Mouse (Mus musculus) neural tube, embryonic 14.5 days (tissue): ENCODE measurements around the gene Aars2. TPM values are rescaled to one million over a fixed set of nuclear protein-coding genes. Genes with fewer than 3 reads are reported as not detected.

Experiments
- ATAC-seq: fragments of 200-750 bp; cut with Nextera tagmentation; 2 replicates; pipeline ENCODE4 v1.8.0; 2017; ENCODE audit warnings: low read depth, mild to moderate bottlenecking, moderate TSS enrichment, moderate library complexity
- H3K27ac ChIP-seq: fragments of 300-500 bp; sonication (generic); 2 replicates; pipeline ENCODE4 v1.5.1; 2014; ENCODE audit warnings: low read depth, mild to moderate bottlenecking, control low read depth, low read length, moderate library complexity, mixed read lengths
- H3K27me3 ChIP-seq: fragments of 300-500 bp; sonication (generic); 2 replicates; pipeline ENCODE4 v1.6.1; 2014; ENCODE audit warnings: low read length; ENCODE audit not compliant: control insufficient read depth, insufficient read depth
- H3K36me3 ChIP-seq: fragments of 300-500 bp; sonication (generic); 2 replicates; pipeline ENCODE4 v1.6.1; 2014; ENCODE audit warnings: low read length, mixed read lengths; ENCODE audit not compliant: control insufficient read depth, insufficient read depth
- H3K4me1 ChIP-seq: fragments of 300-500 bp; sonication (generic); 2 replicates; pipeline ENCODE4 v1.6.1; 2014; ENCODE audit warnings: low read length; ENCODE audit not compliant: control insufficient read depth, insufficient read depth
- H3K4me2 ChIP-seq: fragments of 300-500 bp; sonication (generic); 2 replicates; pipeline ENCODE4 v1.6.1; 2014; ENCODE audit warnings: mild to moderate bottlenecking, low read depth, low read length, control low read depth
- H3K4me3 ChIP-seq: fragments of 300-500 bp; sonication (generic); 2 replicates; pipeline ENCODE4 v1.5.1; 2014; ENCODE audit warnings: low read depth, low read length, control low read depth, mixed read lengths
- H3K9ac ChIP-seq: fragments of 300-500 bp; sonication (generic); replicated peaks from 2 replicates; pipeline ENCODE4 v1.6.1; 2014; ENCODE audit warnings: low read depth, mild to moderate bottlenecking, control low read depth, low read length, mixed read lengths
- H3K9me3 ChIP-seq: fragments of 300-500 bp; sonication (generic); 2 replicates; pipeline ENCODE4 v1.6.1; 2016; ENCODE audit warnings: low read length; ENCODE audit not compliant: control insufficient read depth
- WGBS: fragments of 180-500 bp; shearing (Covaris S2); extraction: QIAGEN DNeasy Blood & Tissue Kit; methylation state at CpG from one replicate; pipeline ENCODE4 v1.1.7; 2014; 5-methylcytosine and 5-hydroxymethylcytosine counted together
- polyA plus RNA-seq: library from polyadenylated mRNA; unstranded; fragments of >200 nt; fragmentation: Nextera tagmentation; extraction: Ambion mirVana; gene quantifications from 2 replicates; pipeline ENCODE4 v1.2.1, GENCODE M21; 2014

Aars2 gene
- polyA plus RNA-seq, 1 experiment from 2014 or later, result 14.0 TPM

GRCm38 (mm10) chr17:45549617-45550181 lies 43.1 kb downstream of the Aars2 start, which contains the start of gene Tmem151b:
Tmem151b (minus strand) TSS chr17:45549677.
- WGBS, result 1% methylated on average over 14 of the region's 29 CpGs
- Histone ChIP-seq H3K27me3 (peaks cover 19% of the 10 kb centered on the region), H3K4me1 (peaks cover 16% of the 10 kb centered on the region), H3K36me3 (peaks cover 16% of the 10 kb centered on the region), H3K4me2 (peak within 1 kb of the TSS; percentile 67), H3K4me3 (peak within 1 kb of the TSS; percentile 78), H3K27ac (peak within 1 kb of the TSS; percentile 91), H3K9me3 (no peaks in the 10 kb centered on the region), H3K9ac (peak within 1 kb of the TSS; percentile 98)
- peak; percentile 47 for ATAC-seq

GRCm38 (mm10) chr17:45550253-45550652 lies 43.6 kb downstream of the Aars2 start:
- no peak overlapping the region for H3K27ac ChIP-seq
- no peaks in the 10 kb centered on the region for H3K9me3 ChIP-seq
- H3K4me2 ChIP-seq, result peak overlapping the region; percentile 67
- peaks cover 19% of the 10 kb centered on the region for H3K27me3 ChIP-seq
- no peak for ATAC-seq
- WGBS, result 28% methylated on average over 5 of the region's 5 CpGs
- no peak overlapping the region for H3K9ac ChIP-seq
- H3K4me1 ChIP-seq, result peaks cover 14% of the 10 kb centered on the region; the same call in 1 of the 2 replicates
- H3K36me3 ChIP-seq, result peaks cover 11% of the 10 kb centered on the region
- peak overlapping the region; percentile 78; the same call in 1 of the 2 replicates for H3K4me3 ChIP-seq

- peaks cover 5% of the 10 kb centered on the region; the same call in 1 of the 2 replicates for H3K36me3 ChIP-seq
- WGBS, result 34% methylated on average over 7 of the region's 7 CpGs
- H3K27me3 ChIP-seq, result peaks cover 11% of the 10 kb centered on the region
- ATAC-seq, result no peak
- H3K4me2 ChIP-seq, result no peak overlapping the region
- H3K4me1 ChIP-seq, result peaks cover 15% of the 10 kb centered on the region; the same call in 1 of the 2 replicates
- H3K9ac ChIP-seq, result no peak overlapping the region
- no peaks in the 10 kb centered on the region for H3K9me3 ChIP-seq
- H3K27ac ChIP-seq, result no peak overlapping the region
- no peak overlapping the region for H3K4me3 ChIP-seq
These were observed 44.7 kb downstream of the Aars2 start for GRCm38 (mm10) chr17:45551249-45551796.

- ATAC-seq, result peak; percentile 39; the same call in 1 of the 2 replicates
- H3K27me3 ChIP-seq, result peaks cover 5% of the 10 kb centered on the region
- H3K9me3 ChIP-seq, result no peaks in the 10 kb centered on the region
- H3K4me2 ChIP-seq, result no peak overlapping the region
- H3K4me3 ChIP-seq, result no peak overlapping the region
- 5% methylated on average over 8 of the region's 8 CpGs for WGBS
- H3K27ac ChIP-seq, result no peak overlapping the region
- H3K36me3 ChIP-seq, result no peaks in the 10 kb centered on the region
- H3K9ac ChIP-seq, result no peak overlapping the region
- H3K4me1 ChIP-seq, result peaks cover 14% of the 10 kb centered on the region; the same call in 1 of the 2 replicates
These were observed 45.3 kb downstream of the Aars2 start for GRCm38 (mm10) chr17:45551816-45552451.

GRCm38 (mm10) chr17:45553065-45553464 lies 46.4 kb downstream of the Aars2 start:
- WGBS, result 86% methylated on average over 3 of the region's 3 CpGs
- Histone ChIP-seq H3K9me3 (no peaks in the 10 kb centered on the region), H3K27me3 (no peaks in the 10 kb centered on the region)

GRCm38 (mm10) chr17:45554420-45554819 lies 47.8 kb downstream of the Aars2 start:
- Histone ChIP-seq H3K4me2 (no peak overlapping the region), H3K36me3 (no peaks in the 10 kb centered on the region), H3K4me1 (peaks cover 7% of the 10 kb centered on the region; the same call in 1 of the 2 replicates), H3K4me3 (no peak overlapping the region), H3K27me3 (no peaks in the 10 kb centered on the region), H3K27ac (no peak overlapping the region), H3K9ac (no peak overlapping the region), H3K9me3 (no peaks in the 10 kb centered on the region)
- WGBS, result 89% methylated on average over 1 of the region's 1 CpGs
- no peak for ATAC-seq

More at GRCm38 (mm10) chr17:45553065-45553464, 46.4 kb downstream of the Aars2 start:
- H3K4me1 ChIP-seq, result peaks cover 9% of the 10 kb centered on the region; the same call in 1 of the 2 replicates
- no peak overlapping the region for H3K4me2 ChIP-seq
- H3K27ac ChIP-seq, result no peak overlapping the region
- no peaks in the 10 kb centered on the region for H3K36me3 ChIP-seq
- no peak overlapping the region for H3K4me3 ChIP-seq
- ATAC-seq, result no peak
- no peak overlapping the region for H3K9ac ChIP-seq

- H3K9ac ChIP-seq, result peak within 1 kb of the TSS; percentile 60
- peak within 1 kb of the TSS; percentile 98 for H3K4me2 ChIP-seq
- no peaks in the 10 kb centered on the region for H3K36me3 ChIP-seq
- ATAC-seq, result peak; percentile 70
- peaks cover 5% of the 10 kb centered on the region; the same call in 1 of the 2 replicates for H3K4me1 ChIP-seq
- no peaks in the 10 kb centered on the region for H3K9me3 ChIP-seq
- peak within 1 kb of the TSS; percentile 59 for H3K4me3 ChIP-seq
- under 1% methylated on average over 44 of the region's 45 CpGs for WGBS
- H3K27me3 ChIP-seq, result no peaks in the 10 kb centered on the region
- H3K27ac ChIP-seq, result no peak within 1 kb of the TSS; the same call in 1 of the 2 replicates
These were observed 48.9 kb downstream of the Aars2 start, which contains the start of gene Nfkbie for GRCm38 (mm10) chr17:45555452-45556106. Nfkbie (plus strand) TSS chr17:45555703.

- H3K4me1 ChIP-seq, result peaks cover 5% of the 10 kb centered on the region; the same call in 1 of the 2 replicates
- H3K4me2 ChIP-seq, result peak overlapping the region; percentile 98
- H3K9ac ChIP-seq, result peak overlapping the region; percentile 60
- H3K36me3 ChIP-seq, result no peaks in the 10 kb centered on the region
- peak overlapping the region; percentile 59 for H3K4me3 ChIP-seq
- no peaks in the 10 kb centered on the region for H3K9me3 ChIP-seq
- no peak for ATAC-seq
- 4% methylated on average over 14 of the region's 14 CpGs for WGBS
- H3K27ac ChIP-seq, result no peak overlapping the region
- H3K27me3 ChIP-seq, result no peaks in the 10 kb centered on the region
These were observed 49.5 kb downstream of the Aars2 start for GRCm38 (mm10) chr17:45556107-45556489.
